Mouse (Mus musculus) spleen, postnatal 4 days (tissue): ENCODE measurements at regions not wholly inside any gene's neighbourhood (a gene's known extent, or its start where the extent isn't known, plus 50 kb on each side); places are given as distances from the start of the nearest gene placed in this dataset.

Source experiments
- DNase-seq, 2 experiments: peaks; one replicate each; pipeline ENCODE4 v3.0.0; 2022; ENCODE audit warnings: low spot score in 2 of 2

DNA sequence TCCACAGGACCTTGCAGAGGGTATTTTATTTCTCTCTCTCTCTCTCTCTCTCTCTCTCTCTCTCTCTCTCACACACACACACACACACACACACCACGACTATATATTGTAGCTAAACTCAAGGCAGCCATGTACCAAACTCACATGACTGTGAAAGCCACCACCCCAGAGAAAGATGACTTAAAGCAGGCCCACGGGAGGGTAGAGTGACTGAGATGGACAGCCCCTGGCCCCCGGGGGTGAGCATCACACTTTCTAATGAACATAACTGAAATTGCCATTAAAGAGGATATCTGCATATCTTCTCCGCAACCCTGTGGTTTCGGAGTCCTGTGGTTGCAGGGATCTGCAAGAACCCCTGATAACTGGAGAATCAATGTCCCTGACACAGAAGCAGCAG, 197.1 kb upstream of the Spdye4c start:
- no peak for DNase-seq

DNA sequence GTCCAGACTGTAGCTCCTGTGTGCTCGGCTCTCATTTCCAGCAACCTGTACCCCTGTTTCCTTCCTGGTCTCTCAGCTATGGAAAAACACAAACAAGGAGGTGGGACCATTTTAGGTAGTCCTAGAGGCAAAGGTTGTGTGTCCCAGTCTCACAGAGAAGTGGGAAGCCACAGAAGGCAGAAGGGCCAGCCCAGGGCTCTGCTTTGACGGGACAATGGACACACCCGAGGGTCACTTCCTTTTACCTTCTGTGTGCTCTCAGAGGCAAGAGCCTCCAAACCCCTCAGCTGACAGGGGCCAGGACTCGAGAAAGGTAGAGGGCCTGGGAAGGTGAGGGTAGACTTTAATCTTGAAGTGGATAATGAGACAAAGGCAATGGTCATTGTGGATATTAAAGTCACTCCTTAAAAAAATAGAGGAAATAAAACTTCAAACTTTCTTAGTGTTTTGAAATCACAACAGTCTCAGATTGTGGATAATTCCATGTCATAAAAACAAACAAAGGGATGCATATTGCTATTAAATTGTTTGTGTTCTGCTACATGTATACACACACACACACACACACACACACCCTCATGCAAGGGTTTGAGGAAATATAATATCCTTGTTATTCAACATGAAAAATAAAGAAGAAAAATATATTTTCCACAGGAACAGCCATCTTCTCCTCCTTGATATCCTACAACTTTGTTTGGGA, 195.6 kb upstream of the Spdye4c start:
- DNase-seq = no peak

DNA sequence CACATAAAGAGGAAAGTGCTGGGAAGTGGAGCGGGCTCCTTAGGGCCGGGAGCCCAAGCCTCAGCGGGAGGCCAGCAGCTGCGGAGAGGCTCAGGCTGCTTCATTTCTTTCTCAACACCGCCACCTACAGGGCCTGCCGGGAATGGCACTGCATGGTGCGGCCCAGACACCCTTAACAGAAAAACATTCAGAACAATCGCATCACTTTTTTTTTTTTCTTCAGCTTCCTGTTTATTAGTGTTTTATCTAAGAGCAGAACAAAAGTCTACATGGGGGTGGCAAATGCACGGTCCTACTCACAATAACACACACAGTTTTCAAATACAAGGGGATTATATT, 195.0 kb upstream of the Spdye4c start:
- peak; percentile 89 to 98 for DNase-seq

DNA sequence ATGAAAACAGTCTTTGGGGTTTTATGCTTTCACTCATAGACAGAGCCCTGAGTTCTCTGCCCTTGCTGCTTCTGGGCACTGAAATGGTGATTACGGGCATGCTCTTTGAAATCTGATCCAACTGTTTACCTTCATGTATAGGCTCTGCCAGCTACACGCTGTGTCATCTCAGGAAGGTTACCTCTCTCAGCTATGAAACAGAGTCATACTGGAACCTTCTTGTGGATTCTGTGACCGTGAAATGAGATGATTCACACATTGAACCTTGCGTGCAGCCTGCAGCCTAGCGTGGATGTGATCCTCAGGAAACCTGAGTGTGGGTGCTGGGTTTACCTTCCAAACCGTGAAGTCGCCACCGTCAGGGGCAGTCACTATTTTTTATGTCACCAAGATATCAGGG, 189.7 kb upstream of the Spdye4c start:
- no peak for DNase-seq

DNA sequence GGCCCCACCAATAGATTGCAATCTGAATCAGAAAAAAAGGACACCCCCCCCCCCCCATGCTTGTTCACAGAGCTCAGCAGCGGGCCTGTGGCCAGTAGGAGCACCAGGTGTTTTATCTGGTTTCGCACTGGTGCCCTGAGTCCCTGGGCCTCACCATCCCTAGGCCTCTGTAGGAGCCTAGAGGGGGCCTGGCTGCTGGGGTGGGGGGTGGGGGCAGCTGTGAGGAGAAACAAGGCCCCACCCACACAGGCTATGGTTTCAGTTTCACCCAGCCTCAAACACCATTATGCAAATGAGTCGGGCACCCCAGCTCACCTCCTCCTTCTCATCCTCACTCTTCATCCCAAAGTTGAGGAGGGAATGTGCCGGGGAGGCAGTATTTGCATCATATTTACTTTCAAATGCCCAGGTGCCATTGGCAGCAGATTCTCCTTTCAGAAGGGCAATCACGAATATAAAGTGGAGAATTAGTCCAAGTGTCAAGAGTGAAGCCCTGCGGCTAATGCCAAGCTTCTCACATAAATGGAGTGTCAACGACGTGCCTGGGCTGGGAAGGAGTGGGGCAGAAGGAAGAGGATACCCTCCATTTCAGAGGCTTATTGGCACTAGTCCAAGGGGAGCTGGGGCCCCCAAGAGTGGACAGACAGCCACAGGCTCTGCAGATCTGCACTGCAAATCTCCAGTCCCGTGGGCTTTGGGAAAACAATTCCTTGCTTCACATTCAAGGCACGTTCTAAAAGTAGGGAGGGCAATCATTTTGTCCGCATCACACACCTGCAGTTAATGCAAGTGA, 187.7 kb upstream of the Spdye4c start:
- no peak for DNase-seq

DNA sequence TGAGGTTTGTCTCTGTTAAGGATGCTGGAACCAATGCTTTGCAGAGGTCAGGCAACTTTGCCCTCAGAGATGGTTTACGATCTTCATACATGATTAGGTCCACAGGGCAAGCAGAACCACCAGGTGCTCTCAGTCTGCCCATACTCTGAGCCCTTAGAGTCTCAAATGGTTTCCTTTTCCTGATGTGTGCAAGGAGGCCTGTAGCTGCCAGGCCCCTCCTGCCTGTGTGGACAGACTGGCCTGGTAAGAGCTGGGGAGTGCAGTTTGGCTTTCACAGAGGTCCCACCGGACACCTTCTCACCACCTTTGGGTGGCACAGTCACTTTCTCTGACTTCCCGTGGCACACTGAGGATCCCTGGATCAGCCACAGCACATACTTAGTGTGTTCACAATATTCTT, 186.6 kb upstream of the Spdye4c start:
- no peak for DNase-seq

DNA sequence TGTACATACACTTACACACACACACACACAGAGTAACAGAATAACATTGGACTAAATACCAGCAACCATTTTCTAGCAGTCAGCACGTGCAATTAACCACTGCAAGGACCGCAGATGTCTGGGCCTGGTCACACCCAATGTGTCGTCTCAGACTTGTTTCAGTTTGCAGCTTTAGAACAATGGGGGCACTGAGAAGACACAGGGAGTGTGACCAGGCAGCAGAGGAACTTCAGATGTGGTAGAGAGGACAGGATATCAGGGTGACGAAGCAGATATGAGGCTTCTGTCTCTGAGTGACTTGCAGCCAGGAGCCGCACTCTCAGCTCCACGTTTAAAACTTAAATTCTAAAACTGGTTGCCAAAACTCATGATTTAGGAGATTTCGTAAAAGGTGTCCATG, 183.9 kb upstream of the Spdye4c start:
- DNase-seq = no peak

DNA sequence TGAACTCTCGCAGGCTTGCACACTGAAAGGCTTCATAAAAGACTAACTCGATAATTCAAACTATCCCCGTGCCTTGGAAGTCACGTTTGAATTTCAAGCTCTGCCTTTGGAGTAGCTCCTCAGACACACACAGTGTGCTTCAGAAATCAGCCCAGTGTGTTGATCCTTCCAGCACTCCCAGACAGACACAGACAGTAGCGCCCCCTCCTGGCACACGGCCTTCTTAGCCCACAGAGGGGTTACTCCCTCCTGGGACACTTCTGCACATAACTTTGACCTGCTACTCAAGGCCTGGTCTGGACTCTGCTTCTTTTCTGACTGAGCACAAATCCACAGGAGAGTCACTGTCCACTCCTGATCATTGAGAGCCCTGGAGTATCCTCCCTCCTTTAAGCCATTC, 182.3 kb upstream of the Spdye4c start:
- peak; percentile 69 to 89 for DNase-seq

DNA sequence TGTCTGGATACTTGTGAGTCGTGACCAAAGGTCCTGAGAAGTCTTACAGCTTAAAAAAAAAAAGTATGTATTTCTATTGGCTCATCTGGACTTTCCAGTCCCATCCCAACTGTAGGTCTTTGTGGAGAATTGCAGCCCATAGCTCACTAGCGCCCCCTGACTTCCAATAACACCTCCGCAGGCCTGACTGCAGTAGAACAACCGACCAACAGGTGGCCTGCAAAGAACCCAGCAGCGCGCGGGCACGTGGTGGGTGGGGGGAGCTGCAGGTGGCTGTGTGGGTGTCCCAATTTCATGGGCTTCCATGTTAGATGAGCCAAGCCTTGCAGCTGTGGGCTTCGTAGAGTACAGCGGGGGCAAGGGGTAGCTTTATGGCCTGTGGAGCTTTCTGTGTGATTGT, 178.7 kb upstream of the Spdye4c start:
- peak; percentile 68 to 87 for DNase-seq

DNA sequence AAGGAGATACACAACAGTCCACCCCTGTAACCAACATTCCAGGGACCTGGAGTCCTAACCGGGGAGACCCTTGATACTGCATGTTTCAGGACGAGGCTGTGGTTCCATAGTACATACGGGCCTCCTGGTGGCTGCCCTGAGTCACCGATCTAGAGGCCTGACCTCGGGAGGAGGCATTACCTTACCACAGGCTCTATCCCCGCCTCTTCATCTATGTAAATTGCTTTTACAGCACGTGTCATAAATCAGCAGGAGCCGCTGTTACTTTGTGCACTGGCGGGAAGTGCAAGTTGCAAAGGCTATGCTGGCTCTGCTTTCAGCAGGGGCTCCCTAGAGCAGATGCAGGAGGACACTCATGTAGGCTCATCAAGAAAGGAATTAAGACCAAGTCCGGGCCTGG, 178.0 kb upstream of the Spdye4c start:
- DNase-seq = no peak

DNA sequence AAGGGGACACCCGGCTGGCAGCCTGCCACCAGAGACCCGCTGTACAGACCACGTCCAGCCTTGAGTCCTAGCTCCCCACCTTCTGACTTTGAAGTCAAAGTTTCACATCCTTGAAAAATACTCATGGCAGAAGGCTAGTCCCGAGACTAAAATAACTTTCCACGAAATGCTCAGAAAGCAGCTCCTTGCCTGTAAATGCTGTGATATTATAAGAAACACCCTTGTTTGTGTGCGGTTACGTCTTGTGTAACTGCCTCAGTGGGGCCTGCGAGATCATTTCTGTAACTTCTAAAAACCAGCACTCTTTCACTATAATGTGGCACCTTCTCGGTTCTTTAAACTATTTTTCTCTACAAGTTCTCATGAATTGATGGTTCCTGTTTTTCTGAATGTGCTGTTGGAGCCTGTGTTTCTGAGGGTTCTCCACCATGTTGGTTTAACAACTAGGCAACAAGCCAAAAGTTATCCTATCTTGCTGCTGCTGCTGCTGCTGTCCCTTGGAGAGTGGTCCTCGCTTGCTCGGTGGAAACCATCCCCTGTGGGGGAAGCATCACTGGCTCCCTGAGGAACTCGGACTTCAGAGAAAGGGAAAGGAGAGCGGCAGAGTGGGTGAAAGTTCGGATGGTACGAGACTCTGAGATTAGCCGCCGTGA, 176.3 kb upstream of the Spdye4c start:
- DNase-seq = no peak

DNA sequence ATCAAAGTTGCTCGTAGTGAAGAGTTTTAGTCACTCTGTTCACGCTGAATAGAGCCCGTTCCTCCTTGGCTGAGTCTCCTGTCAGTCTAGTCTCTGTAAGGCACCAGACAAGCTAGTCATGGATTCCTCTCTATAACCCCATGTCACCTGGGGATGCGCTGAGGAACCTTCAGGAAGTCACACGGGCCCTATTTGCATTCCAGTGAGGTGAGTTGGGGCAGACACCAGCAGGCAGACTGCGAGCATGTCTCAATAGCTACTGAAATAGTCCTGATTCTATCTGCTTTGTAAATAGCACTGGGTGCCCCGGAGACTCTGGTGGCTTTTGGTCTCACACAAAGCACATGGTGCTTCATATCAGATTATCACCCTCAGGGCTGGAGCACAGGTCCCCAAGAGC, 174.6 kb upstream of the Spdye4c start:
- DNase-seq = no peak

DNA sequence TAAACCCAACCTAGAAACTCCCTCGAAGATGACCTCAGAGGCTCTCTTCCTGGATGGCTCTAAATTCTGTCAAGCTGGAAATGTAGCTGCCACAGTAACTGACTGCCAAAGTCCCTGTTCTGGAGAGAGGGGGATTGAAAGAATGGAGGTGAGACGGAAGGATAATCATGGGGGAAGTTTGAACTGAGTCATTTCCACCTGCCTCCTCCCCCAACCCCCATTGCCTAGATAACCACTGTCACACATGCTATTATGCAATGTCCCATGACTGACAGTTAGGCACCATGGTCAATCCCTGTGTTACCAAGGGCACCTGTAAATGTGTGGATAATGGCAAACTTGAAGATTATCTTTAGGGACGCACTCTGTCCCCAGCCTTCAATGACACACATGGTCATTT, 172.0 kb upstream of the Spdye4c start:
- DNase-seq = no peak

DNA sequence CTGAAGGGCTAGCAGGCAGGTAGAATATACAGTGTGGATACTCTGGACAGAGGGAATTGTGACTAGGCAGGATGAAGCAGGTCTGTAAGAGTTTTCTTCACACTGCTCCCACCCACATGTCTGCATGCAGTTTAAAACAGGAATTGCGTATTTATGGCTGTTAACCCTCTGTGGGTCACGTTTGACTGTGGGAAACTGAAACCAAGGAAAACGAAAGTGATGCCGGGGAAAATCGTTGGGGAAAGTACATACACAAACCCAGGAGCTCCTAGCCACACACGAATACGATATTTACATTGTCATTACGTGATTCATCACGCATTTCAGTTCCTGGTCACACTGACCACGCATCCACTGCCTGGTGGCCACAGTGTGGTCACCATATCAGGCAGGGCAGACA, 170.6 kb upstream of the Spdye4c start:
- DNase-seq = no peak

DNA sequence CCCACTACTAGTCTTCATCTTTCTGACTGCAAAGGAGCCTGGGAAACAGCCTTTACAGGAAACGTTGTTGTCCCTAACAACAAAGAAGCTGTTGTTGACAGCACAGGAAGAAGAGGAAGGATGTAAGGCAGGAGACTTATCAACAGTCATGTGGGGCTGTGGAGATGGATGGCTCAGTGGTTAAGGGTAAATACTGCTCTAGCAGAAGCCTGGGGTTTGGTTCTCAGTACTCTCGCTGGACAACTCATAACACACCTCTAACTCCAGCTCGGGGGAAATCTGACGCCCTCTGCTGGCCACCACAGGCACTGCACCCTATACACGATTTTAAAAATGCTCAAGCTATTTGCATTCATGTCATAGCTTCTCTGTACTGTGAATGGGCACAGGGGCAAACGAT, 168.3 kb upstream of the Spdye4c start:
- no peak for DNase-seq

DNA sequence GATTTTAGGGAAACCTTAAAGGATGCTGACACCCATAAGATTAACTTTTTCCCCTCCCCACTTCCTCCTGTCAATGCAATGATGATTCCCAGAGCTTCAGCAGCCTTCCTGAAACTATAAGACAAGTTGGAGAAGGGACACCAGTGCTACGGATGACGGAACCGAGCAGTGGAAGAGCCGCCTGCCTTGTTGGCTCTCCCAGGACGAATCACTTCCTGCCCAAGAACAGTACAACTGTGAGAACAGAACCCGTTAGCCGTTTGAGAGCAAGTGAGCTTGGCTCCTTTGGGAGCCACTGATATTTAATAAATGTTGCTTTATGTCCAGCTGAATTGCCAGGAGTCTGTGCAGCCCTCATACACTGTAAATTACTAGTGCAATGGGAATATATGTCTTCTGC, 166.8 kb upstream of the Spdye4c start:
- DNase-seq = no peak

DNA sequence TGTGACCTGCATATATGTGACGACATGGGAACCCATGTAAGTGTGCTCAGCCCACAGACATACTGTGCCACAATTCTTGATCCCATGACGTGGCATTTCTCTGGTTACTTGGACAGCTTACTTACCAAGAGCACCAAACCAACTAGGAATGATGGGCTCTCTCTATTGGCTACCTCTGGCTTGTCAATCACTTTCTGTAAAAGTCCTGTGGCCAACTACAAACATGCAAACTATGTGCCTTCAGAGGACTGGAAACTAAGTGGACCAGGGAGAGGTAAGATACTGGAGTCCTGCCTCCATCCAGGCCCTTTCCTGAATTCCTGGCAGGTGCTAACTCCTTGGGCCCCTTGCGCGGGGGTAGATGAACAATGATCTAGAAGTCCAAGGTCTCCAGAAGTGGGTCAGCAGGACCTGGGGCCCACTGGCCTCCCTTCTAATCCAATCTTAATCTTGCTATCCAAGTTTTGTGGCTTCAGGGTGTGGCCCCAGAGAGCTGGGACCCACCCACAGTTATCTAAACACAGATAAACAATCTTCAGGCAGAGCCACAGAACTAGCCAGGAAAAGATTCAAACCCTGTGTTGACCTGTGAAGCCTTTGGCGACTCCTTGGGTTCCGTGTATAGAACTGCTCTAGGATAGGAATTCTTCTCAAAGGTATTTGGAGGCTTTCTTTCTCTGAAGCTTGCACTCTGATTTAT, 163.7 kb upstream of the Spdye4c start:
- DNase-seq = no peak

DNA sequence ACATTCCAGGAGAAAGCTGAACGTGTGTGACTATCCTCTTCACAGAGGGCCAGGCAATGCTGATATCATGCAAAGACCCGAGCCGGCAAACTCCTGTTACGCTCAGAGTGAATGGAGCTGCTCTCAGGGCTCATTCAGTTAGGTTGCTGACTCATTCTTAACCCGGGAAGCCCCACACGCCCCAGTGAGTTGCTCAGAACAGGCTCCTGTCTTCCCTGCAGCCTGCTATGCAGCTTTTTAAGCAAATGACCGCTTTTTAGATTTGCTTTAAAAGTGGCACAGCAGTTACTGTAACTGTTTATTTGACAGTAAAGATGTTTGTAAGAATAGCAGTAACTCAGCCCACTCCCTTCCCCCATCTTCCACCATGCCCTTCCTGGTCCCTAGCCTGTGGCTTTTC, 162.9 kb upstream of the Spdye4c start:
- no peak for DNase-seq

DNA sequence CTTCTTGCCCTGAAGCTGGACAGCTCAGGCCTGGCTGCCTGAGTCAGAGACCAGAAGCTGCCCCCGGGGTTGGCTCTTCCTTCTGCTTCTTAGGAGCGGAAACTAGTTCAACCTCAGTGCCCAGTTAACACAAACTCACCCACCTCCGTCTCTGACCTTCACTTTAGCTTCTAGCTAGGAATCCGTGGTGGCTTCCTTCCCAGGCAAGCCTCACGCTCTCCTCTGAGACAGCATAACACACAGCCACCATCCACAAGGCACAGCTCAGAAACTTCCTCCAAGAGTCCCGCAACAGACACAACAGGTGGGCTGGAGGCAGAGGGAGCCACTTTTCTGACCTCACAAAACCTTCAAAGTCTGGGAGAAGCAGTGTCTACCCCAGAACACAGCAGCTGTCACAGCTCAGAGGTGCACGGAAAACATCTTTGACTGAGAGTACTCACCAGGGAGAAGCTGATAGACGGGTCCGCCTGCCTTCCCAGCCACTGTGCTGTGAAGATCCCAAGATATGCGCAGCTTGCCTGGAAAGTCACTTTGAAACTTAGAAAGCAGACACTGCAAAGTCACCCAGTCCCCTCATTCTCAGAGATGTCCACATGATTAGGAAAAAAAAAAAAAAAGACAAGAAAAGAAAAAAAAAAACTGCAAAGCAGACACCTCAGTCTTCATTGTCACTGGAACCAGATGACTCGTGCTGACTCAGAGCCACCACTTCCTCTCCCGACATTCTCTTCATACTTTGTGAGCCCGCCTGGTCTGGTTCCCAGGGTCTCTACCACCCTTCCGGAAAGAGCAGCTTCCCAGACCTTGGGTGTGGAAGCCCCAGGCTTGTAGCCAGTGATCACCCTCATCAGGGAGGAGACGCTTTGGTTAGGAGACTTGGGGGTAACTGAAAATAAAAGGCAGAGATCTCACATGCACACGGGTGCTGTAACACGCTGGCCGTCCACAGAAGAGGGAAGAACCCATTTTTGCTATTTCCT, 162.1 kb upstream of the Spdye4c start:
- no peak for DNase-seq

DNA sequence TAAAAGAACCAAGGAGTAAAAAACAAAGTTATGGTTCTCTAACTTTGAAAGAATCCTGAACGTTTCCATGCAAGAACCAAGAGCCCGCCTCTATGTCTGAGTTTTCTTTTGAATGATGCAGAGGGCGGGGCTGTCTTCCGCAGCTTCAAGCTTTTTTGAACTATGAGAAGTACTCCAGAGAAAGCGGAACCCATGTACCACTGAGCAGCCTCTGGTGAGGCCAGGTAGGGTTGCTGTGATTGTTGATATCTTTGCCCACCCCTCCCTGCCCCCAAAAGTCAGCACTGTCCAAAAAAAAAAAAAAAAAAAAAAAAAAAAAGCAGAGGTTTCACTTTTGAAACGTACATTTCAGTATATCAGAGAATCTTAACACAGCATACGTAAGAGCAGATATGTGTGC, 161.2 kb upstream of the Spdye4c start:
- DNase-seq = no peak

DNA sequence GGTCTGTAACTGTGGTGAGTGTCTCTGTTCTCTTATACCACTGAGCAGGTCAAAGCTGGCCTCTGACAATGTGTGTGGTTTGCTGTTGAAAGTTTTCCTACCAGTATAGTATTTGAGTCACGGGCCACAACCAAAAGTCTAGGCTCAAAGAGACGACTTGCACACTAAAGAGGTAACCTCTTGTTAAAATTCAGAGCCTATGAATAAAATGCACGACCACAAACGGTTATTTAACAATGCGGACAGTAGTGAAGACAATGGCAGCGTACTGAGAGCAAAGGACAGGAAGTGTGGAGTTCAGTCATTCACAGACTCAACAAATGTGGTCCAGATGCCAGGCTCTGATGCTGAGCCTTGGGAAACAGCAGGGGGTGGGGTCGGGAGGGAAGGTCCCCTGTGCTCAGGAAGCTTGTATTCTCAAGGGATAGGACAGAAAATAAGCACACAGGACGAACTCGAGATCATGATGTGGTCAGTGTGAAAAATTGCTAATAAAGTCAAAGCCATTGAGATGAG, 160.2 kb upstream of the Spdye4c start:
- no peak for DNase-seq
